Mouse (Mus musculus) liver (tissue): ENCODE results near the gene Slc28a1.

Source experiments
- DNase-seq: peaks from one replicate; pipeline ENCODE4 v3.0.0-alpha.2; 2020; ENCODE audit warnings: mixed read lengths

The Slc28a1 gene

DNA sequence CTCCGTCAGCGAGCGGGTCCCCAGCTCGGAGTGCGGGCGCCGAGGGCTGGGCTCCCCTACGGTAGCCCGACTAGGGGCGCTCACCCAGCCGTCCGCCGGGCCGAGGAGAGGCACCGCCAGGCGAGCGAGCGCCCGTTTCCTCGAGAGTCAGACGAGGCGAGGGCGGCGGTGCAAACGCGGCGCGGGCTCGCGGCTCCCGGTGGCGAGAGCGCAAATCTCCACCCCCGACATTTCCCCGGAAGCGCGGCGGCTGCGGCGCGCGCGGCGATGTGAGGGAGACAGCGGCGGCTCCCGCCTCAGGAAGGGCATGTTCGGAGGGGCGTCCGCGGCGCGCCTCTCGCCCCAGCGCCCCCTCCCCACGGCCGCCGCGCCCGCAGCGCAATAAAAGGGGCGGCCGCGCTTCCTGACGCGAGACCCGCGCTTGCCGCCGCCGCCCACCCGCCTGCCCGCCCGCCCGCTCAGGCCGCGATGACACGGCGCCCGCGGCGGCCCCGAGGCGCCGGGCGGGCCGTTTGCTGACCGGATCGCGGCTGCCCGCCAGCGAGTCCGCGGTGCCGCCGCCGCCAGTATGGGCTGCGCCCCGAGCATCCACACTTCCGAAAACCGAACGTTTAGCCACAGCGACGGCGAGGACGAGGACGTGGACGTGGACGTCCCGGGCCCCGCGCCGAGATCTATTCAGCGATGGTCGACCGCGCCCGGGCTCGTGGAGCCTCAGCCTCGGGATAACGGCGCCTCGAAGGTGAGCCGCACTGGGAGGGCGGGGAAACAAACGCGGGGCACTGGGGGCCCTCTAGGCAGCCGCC lies 99.0 kb downstream of the Slc28a1 start, which contains the start of gene Pde8a:
Pde8a (plus strand) TSS at position 250 of the 806 bp plus-strand sequence.
- DNase-seq, result no peak

DNA sequence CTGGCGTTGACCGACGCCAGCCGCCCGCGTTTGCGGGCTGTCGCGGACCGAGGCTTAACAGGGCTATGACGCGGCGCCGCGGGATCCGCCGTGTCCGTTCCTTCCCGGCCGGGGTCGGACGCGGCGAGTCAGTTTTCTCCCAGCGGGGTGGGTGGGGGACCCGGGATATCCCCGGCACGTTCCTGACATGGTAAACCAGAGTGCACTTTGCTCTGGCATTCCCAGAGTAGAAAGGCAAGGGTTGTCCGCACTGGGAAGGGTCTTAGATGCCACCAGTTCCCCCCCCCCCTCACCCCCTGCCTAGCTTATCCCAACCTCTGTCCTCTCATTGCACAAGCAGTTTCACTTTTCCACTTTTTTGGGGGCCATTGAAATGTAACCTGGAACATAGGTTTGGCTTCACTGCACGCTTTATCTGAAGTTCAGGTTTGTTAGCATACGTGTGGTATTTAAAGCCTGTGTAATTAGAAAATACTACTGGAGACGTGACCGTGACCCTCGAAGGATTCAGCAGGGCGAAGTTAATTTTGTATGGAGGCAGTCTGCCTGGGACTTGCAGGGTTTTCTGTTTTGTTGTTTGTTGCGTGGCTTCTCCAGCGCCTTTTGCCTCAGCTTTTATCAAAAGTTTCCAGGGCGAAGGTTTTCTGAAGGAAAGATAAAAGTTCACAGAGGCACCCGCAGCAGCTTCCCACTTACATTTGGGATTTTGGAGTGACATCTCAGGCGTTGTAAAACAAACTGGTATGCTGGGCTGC lies 99.7 kb downstream of the Slc28a1 start:
- peak; percentile 11 for DNase-seq

DNA sequence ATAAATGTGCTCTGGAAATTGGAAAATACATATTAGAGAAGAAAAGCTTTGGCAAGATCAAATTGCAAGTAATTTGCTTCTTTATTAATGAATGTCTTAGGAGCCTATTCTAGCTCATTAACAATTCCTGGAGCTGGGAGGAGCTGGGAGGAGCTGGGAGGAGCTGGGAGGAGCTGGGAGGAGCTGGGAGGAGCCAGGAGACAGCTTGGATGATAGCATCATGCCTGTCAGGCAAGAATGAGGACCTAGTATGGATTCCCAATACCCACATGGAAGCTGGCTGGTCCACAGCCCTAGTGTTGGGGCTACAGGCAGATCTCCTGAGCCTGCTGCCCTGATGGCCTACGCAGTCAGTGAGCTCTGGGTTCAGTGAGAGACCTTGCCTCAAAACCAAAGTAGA lies 101.4 kb downstream of the Slc28a1 start:
- DNase-seq, result no peak

DNA sequence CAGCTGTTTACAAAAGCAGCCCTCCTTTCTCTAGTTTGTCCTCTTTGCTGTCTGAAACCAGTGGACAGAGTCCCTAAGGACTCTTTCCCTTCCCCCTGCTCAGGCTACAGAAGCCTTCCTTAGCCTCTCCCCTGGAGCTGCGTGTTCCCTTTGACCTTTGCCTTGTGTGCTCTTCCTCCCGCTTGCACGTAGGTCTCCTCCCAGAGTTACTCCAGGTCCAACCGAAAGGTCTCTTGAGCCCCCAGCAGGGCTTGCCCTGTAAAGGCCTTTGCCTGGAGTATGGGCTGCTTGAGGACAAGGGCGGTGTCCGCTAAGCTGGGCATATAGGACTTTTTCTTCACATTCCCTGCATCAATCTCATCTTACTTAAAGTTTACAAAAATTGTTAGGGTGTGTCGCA lies 104.7 kb downstream of the Slc28a1 start:
- no peak for DNase-seq
